Mouse (Mus musculus) embryonic facial prominence, embryonic 10.5 days (tissue): ENCODE data around the gene Ctps2. TPM values are rescaled to one million over a fixed set of nuclear protein-coding genes. Genes with fewer than 3 reads are reported as not detected.

Experiments used
- DNase-seq: peaks from one replicate; pipeline ENCODE4 v3.0.0-alpha.2; 2017; ENCODE audit warnings: low spot score
- H3K27ac ChIP-seq: fragments of 300-500 bp; sonication (generic); replicated peaks from 2 replicates; pipeline ENCODE4 v1.5.1; 2016; ENCODE audit warnings: mild to moderate bottlenecking
- H3K27me3 ChIP-seq: fragments of 300-500 bp; sonication (generic); replicated peaks from 2 replicates; pipeline ENCODE4 v1.6.1; 2016; ENCODE audit warnings: low read depth, mild to moderate bottlenecking; ENCODE audit not compliant: poor library complexity, severe bottlenecking
- H3K36me3 ChIP-seq: fragments of 300-500 bp; sonication (generic); replicated peaks from 2 replicates; pipeline ENCODE4 v1.6.1; 2016; ENCODE audit warnings: mild to moderate bottlenecking, moderate library complexity
- H3K4me1 ChIP-seq: fragments of 300-500 bp; sonication (generic); 2 replicates; pipeline ENCODE4 v1.6.1; 2016
- H3K4me3 ChIP-seq: fragments of 300-500 bp; sonication (generic); 2 replicates; pipeline ENCODE4 v1.5.1; 2016; ENCODE audit warnings: mild to moderate bottlenecking, moderate library complexity
- H3K9me3 ChIP-seq: fragments of 300-500 bp; sonication (generic); 2 replicates; pipeline ENCODE4 v1.6.1; 2016; ENCODE audit warnings: mild to moderate bottlenecking
- WGBS: fragments of 180-500 bp; shearing (Covaris S2); methylation state at CpG from one replicate; pipeline ENCODE4 v1.1.7; 2016; 5-methylcytosine and 5-hydroxymethylcytosine counted together
- microRNA counts: library from miRNA; unstranded; fragments of <30 nt; microRNA quantifications from one replicate; lab custom pipeline; 2017
- microRNA-seq: library from miRNA; unstranded; fragments of <30 nt; microRNA quantifications from one replicate; pipeline ENCODE4, GENCODE M21; 2017
- polyA plus RNA-seq: library from polyadenylated mRNA; unstranded; fragments of >200 nt; fragmentation: Nextera tagmentation; extraction: Ambion mirVana; gene quantifications from 2 replicates; pipeline ENCODE4 v1.2.1, GENCODE M21; 2016

Ctps2 gene
- polyA plus RNA-seq, 1 experiment from 2014 or later: 77.9 TPM

DNA sequence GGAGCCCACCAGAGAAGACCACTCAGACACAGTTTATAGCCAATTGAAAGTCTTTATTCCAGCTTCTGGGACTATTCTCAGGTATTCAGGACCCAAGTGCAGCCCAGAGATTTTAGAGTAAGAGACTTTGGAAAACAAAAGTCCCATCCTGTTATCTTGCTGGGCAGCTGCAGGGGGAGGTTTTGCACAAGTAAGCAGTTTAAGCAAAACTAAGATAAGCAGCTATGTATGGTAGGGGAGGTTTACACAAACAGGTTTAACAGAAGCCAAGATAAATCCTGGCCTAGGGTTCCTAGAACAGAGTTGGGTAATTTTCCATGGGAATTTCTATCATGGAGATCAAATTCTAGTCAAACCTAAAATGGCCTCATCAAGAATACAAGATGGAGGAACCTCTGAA lies 126.8 kb downstream of the Ctps2 start:
- H3K4me1 ChIP-seq: no peaks in the 10 kb centered on the region
- H3K9me3 ChIP-seq: no peaks in the 10 kb centered on the region
- H3K4me3 ChIP-seq: no peak overlapping the region
- peaks cover 86% of the 10 kb centered on the region for H3K27me3 ChIP-seq
- H3K27ac ChIP-seq: no peak overlapping the region
- peaks cover 9% of the 10 kb centered on the region for H3K36me3 ChIP-seq
- no peak for DNase-seq

DNA sequence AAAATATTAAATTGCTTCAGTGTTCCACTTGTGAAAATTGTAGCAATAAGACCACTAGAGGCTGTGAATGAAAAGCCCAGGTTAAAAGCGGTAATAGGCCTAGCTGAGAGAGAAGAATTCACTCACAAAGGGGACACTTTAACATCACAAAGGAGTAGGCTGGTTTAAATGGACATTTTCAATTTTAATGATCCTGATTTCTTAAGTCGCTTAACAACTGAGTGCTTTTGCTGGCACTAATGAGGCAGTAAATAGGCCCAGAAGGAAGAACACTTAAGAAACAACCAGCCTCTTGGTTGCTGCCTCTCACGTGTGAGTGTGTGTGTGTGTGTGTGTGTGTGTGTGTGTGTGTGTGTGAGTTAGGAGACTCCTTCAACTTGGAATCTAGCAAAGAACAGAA lies 137.7 kb downstream of the Ctps2 start:
- no peaks in the 10 kb centered on the region for H3K36me3 ChIP-seq
- DNase-seq: no peak
- no peak overlapping the region for H3K27ac ChIP-seq
- H3K4me3 ChIP-seq: no peak overlapping the region
- peaks cover 86% of the 10 kb centered on the region for H3K27me3 ChIP-seq
- no peaks in the 10 kb centered on the region for H3K4me1 ChIP-seq
- H3K9me3 ChIP-seq: no peaks in the 10 kb centered on the region
- WGBS: 65% methylated on average over 3 of the region's 3 CpGs

DNA sequence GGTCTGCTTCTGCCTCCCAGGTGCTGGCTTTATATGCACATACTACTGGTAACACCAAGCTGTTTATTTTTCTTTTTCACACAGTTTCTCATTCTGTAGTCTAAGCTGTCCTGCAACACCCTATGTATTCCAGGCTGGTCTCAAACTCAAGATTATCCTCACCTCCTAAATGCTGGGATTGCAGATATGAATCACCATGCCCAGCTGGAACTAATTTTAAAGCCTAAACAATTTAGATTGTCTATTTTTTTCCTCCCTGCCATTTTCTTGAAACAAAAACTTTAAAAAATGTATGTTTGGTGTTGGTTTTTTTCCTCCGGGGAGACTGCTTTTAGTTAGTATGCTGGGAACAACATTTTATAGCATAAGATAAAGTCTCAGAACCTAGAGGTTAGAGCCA lies 141.7 kb downstream of the Ctps2 start:
- H3K27me3 ChIP-seq: peaks cover 91% of the 10 kb centered on the region
- H3K4me3 ChIP-seq: no peak overlapping the region
- H3K36me3 ChIP-seq: no peaks in the 10 kb centered on the region
- no peak for DNase-seq
- H3K4me1 ChIP-seq: no peaks in the 10 kb centered on the region
- no peaks in the 10 kb centered on the region for H3K9me3 ChIP-seq
- no peak overlapping the region for H3K27ac ChIP-seq
- 88% methylated on average over 1 of the region's 1 CpGs for WGBS

DNA sequence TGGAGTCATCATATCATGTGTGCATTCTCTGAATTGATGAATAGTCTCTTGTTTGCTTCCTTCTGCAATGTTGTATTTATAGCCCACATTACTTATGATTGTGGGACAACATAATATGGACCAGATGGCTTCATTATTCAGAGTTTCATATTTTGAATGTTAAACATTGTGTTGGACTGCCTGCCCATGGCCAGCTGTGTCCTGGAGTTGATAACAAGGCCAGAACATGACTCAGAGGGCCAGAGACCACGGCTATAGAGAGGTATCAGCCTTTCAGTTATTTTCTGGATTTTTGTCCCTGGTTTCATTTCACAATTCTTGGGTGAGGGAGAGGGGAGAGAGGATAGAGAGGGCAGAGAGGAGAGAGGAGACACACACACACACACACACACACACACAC lies 162.9 kb downstream of the Ctps2 start:
- DNase-seq: no peak
- Histone ChIP-seq H3K9me3 (no peaks in the 10 kb centered on the region), H3K27me3 (peaks cover 55% of the 10 kb centered on the region), H3K27ac (no peak overlapping the region), H3K36me3 (no peaks in the 10 kb centered on the region), H3K4me1 (no peaks in the 10 kb centered on the region), H3K4me3 (no peak overlapping the region)
- WGBS: 79% methylated on average over 1 of the region's 1 CpGs

MicroRNAs encoded within 50 kb of the gene (microRNA counts, 519-probe panel; counts per million panel counts)
- microRNA mmu-miR-3473 (lab: Ali Mortazavi, UCI): 188 counts per million, percentile 57 among the panel's probes with 10 or more counts

Small RNA genes within 50 kb of the gene (microRNA-seq; reads per million reads assigned to microRNA genes)
- gene Mir3473a: not detected

Other genes with a start within 250 kb of the Ctps2 start
- 414 and 415 TPM in 2 replicates for gene Rbbp7, start 140.8 kb upstream of the Ctps2 start, polyA plus RNA-seq
- gene Txlng, start 71.8 kb upstream of the Ctps2 start, polyA plus RNA-seq: 17.0 and 17.4 TPM in 2 replicates
- 24.9 and 28.6 TPM in 2 replicates for gene Syap1, start 12.8 kb upstream of the Ctps2 start, polyA plus RNA-seq
- gene S100g, start 63.4 kb downstream of the Ctps2 start, polyA plus RNA-seq: not detected in 2 replicates